Mouse (Mus musculus) thymus, adult 2 months (tissue): Measurements from ENCODE around the gene Cfap44.

Source experiments
- CTCF ChIP-seq: fragments of 200-500 bp; IDR thresholded peaks from 2 replicates; pipeline ENCODE4 v1.5.1; 2012; ENCODE audit warnings: mild to moderate bottlenecking, control low read depth, low read length, moderate library complexity, borderline replicate concordance; ENCODE audit not compliant: control insufficient read depth, poor library complexity, insufficient read depth; ENCODE audit errors: extremely low read depth
- POLR2A ChIP-seq: fragments of 200-500 bp; IDR thresholded peaks from 2 replicates; pipeline ENCODE4 v1.6.1; 2012; ENCODE audit warnings: mild to moderate bottlenecking, low read length, control low read depth, moderate library complexity; ENCODE audit not compliant: control insufficient read depth, poor library complexity, insufficient read depth; ENCODE audit errors: extremely low read depth

GRCm38 (mm10) chr16:44435481-44435880 is 40.9 kb downstream of the Cfap44 start:
- TF ChIP-seq CTCF (no peak), POLR2A (no peak)
